Mouse (Mus musculus) lung, postnatal 4 days (tissue): ENCODE results near the gene Fbxl8.
A peak's percentile ranks its signal among the peaks of the same experiment; 100 is the strongest.
"Not testable (repeated sequence)": the region's sequence is repeated elsewhere in the genome, so short reads cannot be mapped to it uniquely, and the experiment has no call there.

Experiments used
- DNase-seq, 2 experiments: peaks; one replicate each; pipeline ENCODE4 v3.0.0; 2021

The Fbxl8 gene

GRCm38 (mm10) chr8:105264024-105264982 is at the start of gene Fbxl8, which contains the start of gene Tradd:
Gene Fbxl8, plus strand, starts transcription at chr8:105264648.
Gene Tradd, minus strand, starts transcription at chr8:105264609.
- peak; percentile 84 to 88 for DNase-seq

GRCm38 (mm10) chr8:105217926-105218522 is 46.4 kb upstream of the Fbxl8 start:
- no peak for DNase-seq

GRCm38 (mm10) chr8:105223850-105224249 is 40.6 kb upstream of the Fbxl8 start:
- no peak for DNase-seq

GRCm38 (mm10) chr8:105224413-105225271 is 39.8 kb upstream of the Fbxl8 start, which contains the start of gene D230025D16Rik:
Gene D230025D16Rik, plus strand, starts transcription at chr8:105225145.
- DNase-seq, result peak; percentile 96 to 98

- no peak for DNase-seq
These were observed 39.2 kb upstream of the Fbxl8 start for GRCm38 (mm10) chr8:105225272-105225593.

- peak; percentile 28 to 54 for DNase-seq
These were observed 38.5 kb upstream of the Fbxl8 start for GRCm38 (mm10) chr8:105225917-105226316.

- no peak for DNase-seq
These were observed 32.7 kb upstream of the Fbxl8 start for GRCm38 (mm10) chr8:105231503-105232320.

- not testable (repeated sequence) for DNase-seq
These were observed 32.1 kb upstream of the Fbxl8 start for GRCm38 (mm10) chr8:105232321-105232693.

- DNase-seq, result no peak
These were observed 31.1 kb upstream of the Fbxl8 start for GRCm38 (mm10) chr8:105233126-105233935.

GRCm38 (mm10) chr8:105235206-105235605 is 29.2 kb upstream of the Fbxl8 start:
- no peak for DNase-seq

GRCm38 (mm10) chr8:105237442-105238142 is 26.9 kb upstream of the Fbxl8 start:
- no peak for DNase-seq

- no peak for DNase-seq
These were observed 23.4 kb upstream of the Fbxl8 start for GRCm38 (mm10) chr8:105241016-105241415.

GRCm38 (mm10) chr8:105251954-105252353 is 12.5 kb upstream of the Fbxl8 start:
- DNase-seq, result peak in 1 of 2 experiments; percentile 55

- no peak for DNase-seq
These were observed 11.5 kb upstream of the Fbxl8 start for GRCm38 (mm10) chr8:105252680-105253537.

GRCm38 (mm10) chr8:105253766-105254151 is 10.7 kb upstream of the Fbxl8 start:
- no peak for DNase-seq

- peak; percentile 92 to 93 for DNase-seq
These were observed 10.1 kb upstream of the Fbxl8 start for GRCm38 (mm10) chr8:105254152-105254965.

GRCm38 (mm10) chr8:105254966-105255350 is 9.5 kb upstream of the Fbxl8 start, which contains the start of gene B3gnt9:
Gene B3gnt9, minus strand, starts transcription at chr8:105255153.
- peak; percentile 75 to 91 for DNase-seq

- DNase-seq, result no peak
These were observed 6.9 kb upstream of the Fbxl8 start for GRCm38 (mm10) chr8:105257318-105258114.
